Mouse (Mus musculus) liver, embryonic 11.5 days (tissue): ENCODE measurements around the gene Col4a2. TPM values are rescaled to one million over a fixed set of nuclear protein-coding genes. Genes with fewer than 3 reads are reported as not detected.

ENCODE experiments used
- ATAC-seq: fragments of 200-750 bp; cut with Nextera tagmentation; replicated peaks from 2 replicates; pipeline ENCODE4 v1.8.0; 2017; ENCODE audit warnings: moderate number of reproducible peaks, mild to moderate bottlenecking, moderate TSS enrichment, moderate library complexity; ENCODE audit not compliant: low FRiP score
- DNase-seq: peaks from one replicate; pipeline ENCODE4 v3.0.0-alpha.2; 2017; ENCODE audit warnings: low spot score
- H3K27ac ChIP-seq: fragments of 300-500 bp; sonication (generic); 2 replicates; pipeline ENCODE4 v1.5.1; 2014; ENCODE audit warnings: mild to moderate bottlenecking, low read depth, low read length, control low read depth
- H3K27me3 ChIP-seq: fragments of 300-500 bp; sonication (generic); replicated peaks from 2 replicates; pipeline ENCODE4 v1.6.1; 2014; ENCODE audit warnings: low read length, mixed read lengths; ENCODE audit not compliant: control insufficient read depth, insufficient read depth
- H3K36me3 ChIP-seq: fragments of 300-500 bp; sonication (generic); 2 replicates; pipeline ENCODE4 v1.6.1; 2014; ENCODE audit warnings: mild to moderate bottlenecking, low read length, moderate library complexity, mixed read lengths; ENCODE audit not compliant: control insufficient read depth, insufficient read depth
- H3K4me1 ChIP-seq: fragments of 300-500 bp; sonication (generic); replicated peaks from 2 replicates; pipeline ENCODE4 v1.6.1; 2014; ENCODE audit warnings: low read length, mixed read lengths; ENCODE audit not compliant: control insufficient read depth, insufficient read depth
- H3K4me2 ChIP-seq: fragments of 300-500 bp; sonication (generic); 2 replicates; pipeline ENCODE4 v1.6.1; 2014; ENCODE audit warnings: mild to moderate bottlenecking, control low read depth, moderate library complexity
- H3K4me3 ChIP-seq: fragments of 300-500 bp; sonication (generic); 2 replicates; pipeline ENCODE4 v1.5.1; 2014; ENCODE audit warnings: low read depth, low read length, control low read depth
- H3K9ac ChIP-seq: fragments of 300-500 bp; sonication (generic); 2 replicates; pipeline ENCODE4 v1.6.1; 2014; ENCODE audit warnings: low read depth, low read length, control low read depth
- H3K9me3 ChIP-seq: fragments of 300-500 bp; sonication (generic); 2 replicates; pipeline ENCODE4 v1.6.1; 2016; ENCODE audit warnings: low read length, inconsistent platforms, mixed read lengths; ENCODE audit not compliant: control insufficient read depth
- WGBS: fragments of 180-500 bp; shearing (Covaris S2); extraction: QIAGEN DNeasy Blood & Tissue Kit; methylation state at CpG from one replicate; pipeline ENCODE4 v1.1.7; 2014; 5-methylcytosine and 5-hydroxymethylcytosine counted together
- polyA plus RNA-seq: library from polyadenylated mRNA; unstranded; fragments of >200 nt; fragmentation: Nextera tagmentation; extraction: Ambion mirVana; gene quantifications from 2 replicates; pipeline ENCODE4 v1.2.1, GENCODE M21; 2014

Gene Col4a2
- polyA plus RNA-seq, 1 experiment from 2014 or later, result 12.2 TPM

DNA sequence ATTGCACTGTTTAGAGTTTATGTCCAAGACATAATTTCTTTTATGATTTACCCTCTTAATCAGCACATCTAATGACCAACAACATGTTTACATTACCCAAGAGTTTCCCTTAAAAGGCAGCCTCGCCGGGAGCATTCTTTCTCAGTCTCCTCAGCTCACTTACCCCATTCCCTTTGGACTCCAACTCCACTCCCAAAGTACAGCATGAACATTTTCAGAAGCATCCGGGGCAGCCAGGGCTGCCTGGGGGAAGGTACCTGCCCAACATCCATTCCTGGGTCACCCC lies 13.3 kb upstream of the Col4a2 start:
- no peak for ATAC-seq
- H3K9me3 ChIP-seq, result no peaks in the 10 kb centered on the region
- H3K36me3 ChIP-seq, result no peaks in the 10 kb centered on the region
- no peak for DNase-seq
- no peak overlapping the region for H3K9ac ChIP-seq
- 64% methylated on average over 3 of the region's 3 CpGs for WGBS
- no peak overlapping the region for H3K27ac ChIP-seq
- H3K27me3 ChIP-seq, result no peaks in the 10 kb centered on the region
- no peak overlapping the region for H3K4me2 ChIP-seq
- no peak overlapping the region for H3K4me3 ChIP-seq
- no peaks in the 10 kb centered on the region for H3K4me1 ChIP-seq

- DNase-seq (no peak), ATAC-seq (no peak)
- H3K36me3 ChIP-seq, result no peaks in the 10 kb centered on the region
- H3K4me2 ChIP-seq, result no peak overlapping the region
- H3K27me3 ChIP-seq, result no peaks in the 10 kb centered on the region
- H3K9ac ChIP-seq, result no peak overlapping the region
- H3K27ac ChIP-seq, result no peak overlapping the region
- 80% methylated on average over 8 of the region's 8 CpGs for WGBS
- no peaks in the 10 kb centered on the region for H3K9me3 ChIP-seq
- no peaks in the 10 kb centered on the region for H3K4me1 ChIP-seq
- H3K4me3 ChIP-seq, result no peak overlapping the region
Observed at GRCm38 (mm10) chr8:11300436-11300835, 12.2 kb upstream of the Col4a2 start.

DNA sequence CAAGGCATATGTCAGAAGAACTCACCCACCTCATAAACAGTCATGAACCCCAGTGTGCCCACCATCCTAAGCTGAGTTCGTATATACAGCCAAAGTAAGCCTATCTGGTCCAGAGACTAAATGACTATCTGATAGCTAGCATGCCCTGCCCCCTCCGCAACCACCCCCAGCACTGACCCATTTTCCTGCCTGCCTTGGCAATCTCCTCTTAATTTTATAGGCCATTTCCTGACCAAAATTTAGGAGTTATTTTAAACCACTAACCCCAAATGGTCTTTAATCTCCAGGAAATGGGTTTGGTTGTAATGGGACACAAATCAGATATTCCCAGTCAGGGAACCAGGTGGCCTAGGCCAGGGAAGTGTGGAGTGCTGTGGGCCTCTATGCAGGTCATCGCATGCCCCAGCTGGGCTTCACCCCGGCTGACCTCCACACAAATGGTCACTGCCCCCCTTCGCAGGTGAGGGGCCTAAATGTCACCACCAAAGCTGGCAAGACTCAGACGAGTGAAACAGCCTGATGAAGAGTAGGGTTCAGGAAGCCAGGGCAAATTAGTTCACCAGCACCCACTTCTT lies 8.5 kb upstream of the Col4a2 start:
- H3K27me3 ChIP-seq, result no peaks in the 10 kb centered on the region; the same call in 1 of the 2 replicates
- DNase-seq (no peak), ATAC-seq (no peak)
- no peak overlapping the region for H3K27ac ChIP-seq
- H3K36me3 ChIP-seq, result no peaks in the 10 kb centered on the region
- 77% methylated on average over 6 of the region's 6 CpGs for WGBS
- no peaks in the 10 kb centered on the region for H3K9me3 ChIP-seq
- no peak overlapping the region for H3K4me2 ChIP-seq
- H3K4me3 ChIP-seq, result no peak overlapping the region
- no peak overlapping the region for H3K9ac ChIP-seq
- no peaks in the 10 kb centered on the region for H3K4me1 ChIP-seq

DNA sequence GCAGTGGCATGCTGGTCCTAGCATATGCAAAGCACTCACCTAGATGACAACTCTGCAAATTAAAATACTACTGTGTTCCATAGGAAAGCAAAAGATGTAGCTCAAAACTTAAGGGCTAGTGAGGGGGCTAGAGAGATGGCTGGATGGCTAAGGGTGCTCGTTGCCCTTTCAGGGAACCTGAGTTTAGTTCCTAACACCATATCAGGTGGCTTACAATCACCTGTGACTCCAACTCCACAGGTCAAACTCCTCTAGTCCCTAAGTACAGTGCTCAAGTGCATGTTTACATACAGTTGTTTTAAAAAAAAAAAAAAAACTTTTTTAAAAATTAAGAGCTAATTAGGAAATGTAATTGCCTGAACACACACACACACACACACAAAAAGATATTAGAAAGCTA lies 7.1 kb upstream of the Col4a2 start:
- Histone ChIP-seq H3K27me3 (peaks cover 2% of the 10 kb centered on the region; the same call in 1 of the 2 replicates), H3K4me1 (no peaks in the 10 kb centered on the region), H3K9me3 (no peaks in the 10 kb centered on the region), H3K4me3 (no peak overlapping the region), H3K27ac (no peak overlapping the region), H3K36me3 (no peaks in the 10 kb centered on the region), H3K9ac (no peak overlapping the region), H3K4me2 (no peak overlapping the region)
- no peak for DNase-seq
- no peak for ATAC-seq
- 73% methylated on average over 1 of the region's 1 CpGs for WGBS

GRCm38 (mm10) chr8:11307451-11307850 lies 5.2 kb upstream of the Col4a2 start:
- Histone ChIP-seq H3K9ac (no peak overlapping the region), H3K27ac (no peak overlapping the region), H3K4me2 (no peak overlapping the region), H3K4me1 (no peaks in the 10 kb centered on the region), H3K36me3 (no peaks in the 10 kb centered on the region), H3K9me3 (no peaks in the 10 kb centered on the region), H3K4me3 (no peak overlapping the region), H3K27me3 (peaks cover 21% of the 10 kb centered on the region)
- WGBS, result 77% methylated on average over 7 of the region's 7 CpGs
- ATAC-seq, result no peak
- DNase-seq, result no peak

- no peak overlapping the region for H3K9ac ChIP-seq
- no peaks in the 10 kb centered on the region for H3K9me3 ChIP-seq
- no peak overlapping the region for H3K4me3 ChIP-seq
- ATAC-seq (no peak), DNase-seq (no peak)
- H3K27me3 ChIP-seq, result peaks cover 32% of the 10 kb centered on the region
- 60% methylated on average over 7 of the region's 7 CpGs for WGBS
- no peaks in the 10 kb centered on the region; the same call in 1 of the 2 replicates for H3K4me1 ChIP-seq
- no peaks in the 10 kb centered on the region for H3K36me3 ChIP-seq
- no peak overlapping the region for H3K4me2 ChIP-seq
- no peak overlapping the region for H3K27ac ChIP-seq
Observed at GRCm38 (mm10) chr8:11308570-11308998, 4.0 kb upstream of the Col4a2 start.

DNA sequence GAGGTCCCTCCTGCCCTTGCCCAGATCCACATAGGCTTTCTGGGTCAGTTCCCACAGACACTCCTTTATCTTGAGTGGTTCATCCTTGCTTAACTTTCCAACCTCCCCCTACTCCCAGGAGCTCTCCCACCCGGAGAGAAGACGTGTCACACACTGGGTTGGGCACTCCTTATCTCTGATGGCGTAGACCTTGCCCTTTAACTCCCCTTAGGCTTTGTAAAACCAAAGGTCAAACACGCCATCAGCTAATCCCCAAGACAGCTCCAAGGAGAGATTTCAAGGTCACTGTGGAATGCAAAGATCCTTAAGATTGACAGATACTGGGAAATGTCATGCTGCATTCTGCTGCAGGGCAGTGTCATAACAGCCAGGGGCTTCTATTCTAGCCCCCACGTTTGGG lies 3.4 kb upstream of the Col4a2 start:
- no peak overlapping the region for H3K4me3 ChIP-seq
- H3K27me3 ChIP-seq, result peaks cover 39% of the 10 kb centered on the region
- no peaks in the 10 kb centered on the region for H3K36me3 ChIP-seq
- 30% methylated on average over 5 of the region's 5 CpGs for WGBS
- no peak overlapping the region for H3K9ac ChIP-seq
- H3K9me3 ChIP-seq, result no peaks in the 10 kb centered on the region
- DNase-seq (no peak), ATAC-seq (no peak)
- H3K27ac ChIP-seq, result no peak overlapping the region
- no peak overlapping the region for H3K4me2 ChIP-seq
- no peaks in the 10 kb centered on the region; the same call in 1 of the 2 replicates for H3K4me1 ChIP-seq

GRCm38 (mm10) chr8:11310049-11310448 lies 2.6 kb upstream of the Col4a2 start:
- WGBS, result 43% methylated on average over 2 of the region's 2 CpGs
- no peak overlapping the region for H3K27ac ChIP-seq
- no peaks in the 10 kb centered on the region for H3K36me3 ChIP-seq
- no peaks in the 10 kb centered on the region for H3K9me3 ChIP-seq
- H3K27me3 ChIP-seq, result peaks cover 47% of the 10 kb centered on the region
- no peak overlapping the region for H3K4me2 ChIP-seq
- no peak overlapping the region for H3K4me3 ChIP-seq
- no peak for ATAC-seq
- H3K9ac ChIP-seq, result no peak overlapping the region
- DNase-seq, result no peak
- H3K4me1 ChIP-seq, result no peaks in the 10 kb centered on the region; the same call in 1 of the 2 replicates

DNA sequence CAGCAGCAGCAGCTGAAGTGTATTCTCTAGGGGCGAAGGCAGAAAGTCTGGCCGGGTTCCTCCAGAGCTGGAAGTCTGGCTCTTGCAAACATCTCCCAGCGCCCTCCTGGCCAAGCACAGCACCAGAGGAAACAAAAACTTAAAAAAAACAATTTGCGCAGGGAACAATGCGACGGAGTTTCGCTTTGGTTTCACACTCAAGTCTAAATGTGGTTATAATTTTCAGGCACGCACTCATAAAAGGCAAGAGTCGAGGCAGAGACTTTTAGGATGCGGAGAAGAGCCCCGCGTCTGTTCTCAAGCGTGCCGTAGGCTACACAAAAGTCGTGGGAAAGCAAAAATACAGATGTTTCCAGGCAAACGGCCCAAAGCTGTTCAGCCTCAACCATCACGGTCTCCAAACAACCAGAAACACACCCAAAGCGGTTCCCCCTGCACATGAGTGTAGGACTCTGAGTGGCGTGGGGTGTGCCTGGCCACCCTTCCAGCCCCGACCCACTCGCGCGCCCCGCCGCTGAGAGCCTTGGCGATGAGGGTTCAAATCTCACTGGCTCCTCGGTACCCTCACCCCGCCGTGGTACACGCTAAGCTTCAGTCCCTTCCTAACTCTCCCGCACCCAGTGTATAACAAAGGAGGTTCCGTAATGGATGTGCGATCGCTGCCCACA lies 790 bp upstream of the Col4a2 start:
- no peak for ATAC-seq

More for the DNA sequence above, 790 bp upstream of the Col4a2 start:
- peaks cover 54% of the 10 kb centered on the region for H3K27me3 ChIP-seq
- H3K4me2 ChIP-seq, result peak overlapping the region; percentile 72
- peak overlapping the region; percentile 48 for H3K9ac ChIP-seq
- no peak overlapping the region for H3K27ac ChIP-seq
- no peaks in the 10 kb centered on the region for H3K36me3 ChIP-seq
- DNase-seq, result no peak
- H3K4me1 ChIP-seq, result no peaks in the 10 kb centered on the region; the same call in 1 of the 2 replicates
- WGBS, result 4% methylated on average over 34 of the region's 34 CpGs
- H3K4me3 ChIP-seq, result peak overlapping the region; percentile 60
- no peaks in the 10 kb centered on the region for H3K9me3 ChIP-seq
